Mouse (Mus musculus): ENCODE data around the gene Fam187b. TPM values are rescaled to one million over a fixed set of nuclear protein-coding genes. Genes with fewer than 3 reads are reported as not detected.
A peak's percentile ranks its signal among the peaks of the same experiment; 100 is the strongest.

The Fam187b gene
- total and polyA plus RNA-seq, 3 experiments: not detected

- Histone ChIP-seq H3K4me2 (ENCODE audit: insufficient read depth, low read depth, poor library complexity, severe bottlenecking) (peak overlapping the region; percentile 34), H3K9ac (ENCODE audit: insufficient read depth, low read depth) (no peak overlapping the region), H3K4me1 (ENCODE audit: control insufficient read depth in 1 of 2, insufficient read depth in 2 of 2) (peaks cover 4 to 18% of the 10 kb centered on the region in 2 experiments), H3K79me2 (replicated peaks; ENCODE audit: control insufficient read depth, extremely low read depth, insufficient read depth, poor library complexity, severe bottlenecking) (no peaks in the 10 kb centered on the region), H3K27me3 (replicated peaks) (no peaks in the 10 kb centered on the region), H3K9me3 (replicated peaks; ENCODE audit: low read length) (no peaks in the 10 kb centered on the region), H3K4me3 (replicated peaks in 1 of 3; ENCODE audit: low read depth in 2 of 3, low read length in 2 of 3, poor library complexity in 1 of 3) (no peak overlapping the region), H3K27ac (ENCODE audit: insufficient read depth, low read depth) (no peak overlapping the region), H3K36me3 (replicated peaks in 1 of 2; ENCODE audit: control insufficient read depth in 1 of 2, insufficient read depth in 1 of 2, low read length in 1 of 2) (no peaks in the 10 kb centered on the region)
- TF ChIP-seq ZKSCAN1 (IDR thresholded peaks at IDR 0.05; ENCODE audit: borderline replicate concordance, low read depth, low read length) (no peak), POLR2A (IDR thresholded peaks at IDR 0.05; ENCODE audit: low read depth, low read length) (no peak), IRF4 (IDR thresholded peaks at IDR 0.05; ENCODE audit: low read depth, low read length) (no peak; the same call in 1 of the 2 replicates), BHLHE40 (IDR thresholded peaks at IDR 0.05; ENCODE audit: low read depth, low read length) (0 out of 2 replicates have a peak, but pooled peaks have one; percentile 32), ETS1 (conservative IDR thresholded peaks at IDR 0.05; ENCODE audit: low read depth, low read length) (no peak), ZC3H11A (IDR thresholded peaks at IDR 0.05; ENCODE audit: low read depth, low read length) (no peak), TCF12 (IDR thresholded peaks at IDR 0.05; ENCODE audit: low read depth, low read length) (no peak), USF1 (IDR thresholded peaks at IDR 0.05; ENCODE audit: low read depth, low read length) (no peak), PAX5 (IDR thresholded peaks at IDR 0.05; ENCODE audit: low read length) (no peak)
- in situ Hi-C loops (cut with MboI; ENCODE audit: low pct_ligation_motif_present, low pct_unique_long_range_greater_than_20kb, low sequenced_read_pairs) (no loop called here), dilution Hi-C loops (cut with MboI; ENCODE audit: extremely low pct_ligation_motif_present, extremely low pct_unique_long_range_greater_than_20kb, low sequenced_read_pairs) (no loop called here)
- peak; percentile 69 for DNase-seq (ENCODE audit: extremely low read depth)
Observed at GRCm38 (mm10) chr7:31017104-31017901, 43.7 kb downstream of the Fam187b start.

DNA sequence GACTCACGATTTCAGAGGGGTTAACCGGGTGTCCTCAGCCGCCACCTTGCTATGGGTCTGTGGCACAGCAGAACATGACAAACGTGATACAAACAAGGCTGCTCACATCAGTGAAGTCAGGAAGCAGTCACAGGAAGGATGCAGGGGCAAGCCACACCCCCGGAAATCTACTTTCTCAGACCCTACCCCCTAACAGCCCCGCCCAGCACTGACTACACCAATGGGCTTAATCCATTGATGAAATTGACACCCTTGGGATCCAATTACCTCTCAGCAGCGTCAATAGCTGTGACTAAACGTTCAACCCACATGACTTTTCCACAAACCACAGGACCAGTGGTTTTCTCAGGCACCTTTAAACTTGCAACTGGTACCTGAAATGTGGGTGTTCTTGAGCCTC is 55.0 kb downstream of the Fam187b start:
- H3K79me2 ChIP-seq (replicated peaks; ENCODE audit: control insufficient read depth, extremely low read depth, insufficient read depth, poor library complexity, severe bottlenecking): no peaks in the 10 kb centered on the region
- no peak overlapping the region for H3K4me2 ChIP-seq (ENCODE audit: insufficient read depth, low read depth, poor library complexity, severe bottlenecking)
- no peak overlapping the region for H3K9ac ChIP-seq (ENCODE audit: insufficient read depth, low read depth)
- H3K4me1 ChIP-seq (ENCODE audit: control insufficient read depth in 1 of 2, insufficient read depth in 2 of 2): peaks cover 4 to 10% of the 10 kb centered on the region in 2 experiments
- peaks cover 0 to 15% of the 10 kb centered on the region in 2 experiments for H3K36me3 ChIP-seq (replicated peaks in 1 of 2; ENCODE audit: control insufficient read depth in 1 of 2, insufficient read depth in 1 of 2, low read length in 1 of 2)
- H3K4me3 ChIP-seq (replicated peaks in 1 of 3; ENCODE audit: low read depth in 2 of 3, low read length in 2 of 3, poor library complexity in 1 of 3): no peak overlapping the region
- in situ Hi-C loops (cut with MboI; ENCODE audit: low pct_ligation_motif_present, low pct_unique_long_range_greater_than_20kb, low sequenced_read_pairs): no loop called here
- no peak overlapping the region for H3K27ac ChIP-seq (ENCODE audit: insufficient read depth, low read depth)
- H3K9me3 ChIP-seq (replicated peaks; ENCODE audit: low read length): no peaks in the 10 kb centered on the region
- TF ChIP-seq MEF2A (IDR thresholded peaks at IDR 0.05; ENCODE audit: borderline replicate concordance, low read depth, low read length) (no peak), POLR2AphosphoS2 (IDR thresholded peaks at IDR 0.05; ENCODE audit: low read depth, low read length) (no peak), ZC3H11A (IDR thresholded peaks at IDR 0.05; ENCODE audit: low read depth, low read length) (no peak), NRF1 (IDR thresholded peaks at IDR 0.05; ENCODE audit: low read depth, low read length) (no peak), MAFK (IDR thresholded peaks at IDR 0.05; ENCODE audit: insufficient replicate concordance, low read length) (no peak), GABPA (IDR thresholded peaks at IDR 0.05; ENCODE audit: insufficient replicate concordance, low read depth, low read length) (no peak), BHLHE40 (IDR thresholded peaks at IDR 0.05; ENCODE audit: low read depth, low read length) (no peak), NELFE (IDR thresholded peaks at IDR 0.05; ENCODE audit: low read depth, low read length) (no peak)
- peak; percentile 29 for DNase-seq (ENCODE audit: extremely low read depth)
- dilution Hi-C loops (cut with MboI; ENCODE audit: extremely low pct_ligation_motif_present, extremely low pct_unique_long_range_greater_than_20kb, low sequenced_read_pairs): no loop called here
- no peaks in the 10 kb centered on the region for H3K27me3 ChIP-seq (replicated peaks)

Data from CH12.LX (cell line).